Mouse (Mus musculus) urinary bladder, adult 18-20 months (tissue): ENCODE measurements around the gene Dad1.

Experiments used
- DNase-seq, 2 experiments: peaks; one replicate each; pipeline ENCODE4 v3.0.0; 2022; ENCODE audit warnings: low spot score in 2 of 2, mixed read lengths in 2 of 2

The Dad1 gene

GRCm38 (mm10) chr14:54225725-54226124 is 28.2 kb downstream of the Dad1 start:
- DNase-seq = no peak

GRCm38 (mm10) chr14:54224484-54225467 is 29.1 kb downstream of the Dad1 start:
- DNase-seq = no peak

DNA sequence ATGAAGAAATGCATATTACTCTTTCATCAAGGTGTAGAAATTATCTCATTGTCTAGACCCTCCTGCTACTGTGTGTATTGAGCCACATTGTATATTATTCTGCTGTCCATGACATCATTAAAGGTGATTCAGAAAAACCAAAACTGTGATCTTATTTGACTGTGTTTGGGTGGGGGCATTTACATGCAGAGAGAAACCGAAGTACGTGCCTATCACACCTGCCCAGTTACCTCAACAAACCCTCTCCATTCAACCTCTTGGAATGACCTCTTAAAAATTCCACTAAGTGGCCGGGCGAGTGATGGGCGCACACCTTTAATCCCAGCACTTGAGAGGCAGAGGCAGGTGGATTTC is 29.9 kb downstream of the Dad1 start:
- no peak for DNase-seq

DNA sequence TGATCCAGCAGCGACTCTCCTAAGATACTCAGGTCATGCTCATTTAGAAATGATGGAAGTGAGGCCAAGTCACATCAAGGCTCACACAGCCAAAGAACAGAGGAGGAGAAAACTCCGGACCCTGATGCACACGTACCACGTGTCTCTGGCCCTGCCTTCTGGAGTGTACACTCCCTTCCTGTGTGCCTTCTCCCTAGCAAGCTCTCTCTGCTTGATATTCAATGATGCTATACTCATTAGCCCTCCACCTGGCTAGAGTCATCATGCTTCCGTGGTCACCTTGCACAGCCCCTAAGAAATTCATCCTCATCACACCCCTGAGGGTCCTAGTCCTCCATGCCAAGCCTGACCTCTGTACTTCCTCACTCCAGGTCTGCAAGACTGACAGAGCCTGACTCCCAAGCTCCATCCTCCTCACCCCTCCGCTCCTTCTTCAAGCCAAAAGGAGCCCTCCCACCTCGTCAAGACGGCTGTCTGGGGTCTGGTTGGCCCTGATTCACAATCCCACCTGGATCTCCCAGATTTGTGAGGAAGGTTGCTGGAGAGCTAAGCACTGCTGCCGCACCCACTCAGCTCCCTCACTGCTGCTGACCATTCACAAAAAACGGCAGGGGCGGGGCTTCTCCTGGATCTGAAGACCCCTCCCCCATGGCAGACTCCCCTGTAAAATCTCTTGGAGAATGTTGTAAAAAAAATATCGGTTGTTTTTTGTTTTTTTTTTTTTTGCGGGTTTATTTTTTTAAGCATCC is 30.4 kb downstream of the Dad1 start:
- no peak for DNase-seq

- no peak for DNase-seq
Measured at GRCm38 (mm10) chr14:54222289-54222727, 31.6 kb downstream of the Dad1 start.

GRCm38 (mm10) chr14:54221641-54222040 is 32.3 kb downstream of the Dad1 start:
- DNase-seq = no peak

- DNase-seq = no peak
Measured at GRCm38 (mm10) chr14:54220726-54221494, 33.0 kb downstream of the Dad1 start.

DNA sequence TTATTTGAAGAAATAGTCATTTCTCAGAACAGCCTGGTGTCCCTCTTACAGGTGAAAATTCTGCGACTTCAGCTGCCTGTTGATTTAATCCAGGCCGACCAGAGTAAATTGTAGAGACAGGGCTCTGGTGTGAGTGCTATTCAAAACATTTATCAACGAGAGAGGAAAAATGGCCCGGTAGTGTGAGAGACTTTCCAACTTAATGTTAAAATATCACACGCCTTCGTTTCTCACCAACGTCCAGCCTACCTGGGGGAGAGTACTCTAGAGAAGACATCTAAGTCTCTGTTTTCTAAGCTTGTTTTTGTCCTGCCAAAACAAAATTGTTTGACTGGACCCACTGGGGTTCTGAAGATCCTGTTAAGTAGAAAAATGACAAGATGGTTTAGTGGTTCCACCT is 34.1 kb downstream of the Dad1 start:
- DNase-seq = no peak

DNA sequence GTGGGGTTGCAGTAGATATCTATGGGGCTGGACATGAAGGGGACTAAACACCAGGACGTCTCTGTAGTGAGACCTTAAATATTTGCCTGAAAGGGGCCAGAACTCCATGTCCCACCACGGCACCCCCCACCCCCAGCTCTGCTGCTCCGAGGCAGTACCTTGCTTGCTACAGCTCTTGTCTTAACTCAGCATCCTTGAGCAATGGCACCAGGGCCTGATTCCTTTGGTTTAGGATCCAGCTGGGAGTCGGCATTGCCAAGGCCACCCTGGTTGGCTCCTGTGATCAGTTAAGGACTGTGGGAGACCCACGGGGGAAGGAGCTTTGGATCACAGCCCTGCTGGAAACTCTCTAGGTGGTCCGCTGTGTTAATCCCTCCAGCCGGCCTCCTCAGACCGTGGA is 34.6 kb downstream of the Dad1 start:
- no peak for DNase-seq

- no peak for DNase-seq
Measured at GRCm38 (mm10) chr14:54218721-54219120, 35.2 kb downstream of the Dad1 start.

DNA sequence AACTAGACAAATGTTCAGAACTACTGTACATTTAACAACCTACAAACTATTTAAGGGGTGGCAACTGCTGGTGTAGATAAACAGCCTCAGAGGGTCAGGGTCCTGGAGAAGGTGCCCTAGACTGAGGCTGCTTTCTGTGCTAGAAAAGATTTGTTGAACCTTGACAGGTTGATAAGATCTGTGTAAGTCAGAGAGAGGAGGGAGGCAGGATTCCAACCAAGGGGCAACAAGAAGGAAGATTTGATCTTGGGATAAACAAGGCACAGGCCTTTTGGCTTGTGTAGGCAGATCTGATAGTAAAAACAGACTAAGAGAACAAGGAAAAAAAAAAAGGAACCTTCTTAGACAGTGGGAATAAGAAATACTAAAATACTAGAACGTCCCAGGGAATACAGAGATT is 35.7 kb downstream of the Dad1 start:
- DNase-seq = no peak

DNA sequence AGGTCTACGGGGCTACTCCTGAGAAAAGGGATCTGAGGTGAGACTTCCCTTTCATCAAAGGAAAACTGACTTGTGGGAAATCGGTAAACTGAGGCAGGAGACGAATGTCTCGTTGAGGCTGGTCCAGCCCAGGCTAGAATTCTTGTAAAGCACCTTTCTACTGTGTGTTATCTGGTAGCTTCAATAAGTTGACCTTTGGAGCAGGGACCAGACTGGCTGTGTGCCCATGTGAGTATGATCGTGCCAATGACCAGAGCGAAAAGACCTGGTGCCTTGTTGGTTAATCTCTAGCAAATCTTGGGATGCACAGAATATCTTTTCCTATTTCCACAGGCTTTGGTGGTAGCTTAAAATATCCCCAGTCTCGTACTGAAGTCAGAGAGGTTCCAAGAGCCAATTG is 37.8 kb downstream of the Dad1 start:
- no peak for DNase-seq

GRCm38 (mm10) chr14:54214901-54215300 is 39.0 kb downstream of the Dad1 start:
- DNase-seq = no peak

DNA sequence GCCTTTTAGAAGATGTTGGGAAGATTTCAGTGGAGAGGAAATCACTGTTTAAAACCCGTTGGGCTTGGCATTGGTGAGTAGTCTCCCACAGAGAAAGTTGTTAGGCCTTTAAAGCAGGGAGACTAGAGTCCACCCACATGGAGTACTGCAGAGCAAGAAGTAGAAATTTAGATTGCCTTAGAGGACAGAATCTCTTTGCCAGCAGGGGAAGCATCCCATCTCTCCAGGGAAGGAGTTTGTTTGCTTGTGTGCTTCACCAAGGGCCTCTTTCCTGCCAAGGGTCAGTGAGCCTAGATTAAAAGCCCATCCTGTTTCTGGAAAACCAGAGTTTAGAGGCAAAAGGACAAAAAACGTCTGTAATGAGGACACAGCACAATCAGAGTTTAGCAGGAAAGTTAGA is 39.4 kb downstream of the Dad1 start:
- DNase-seq = no peak

- DNase-seq = no peak
Measured at GRCm38 (mm10) chr14:54213734-54214133, 40.2 kb downstream of the Dad1 start.

DNA sequence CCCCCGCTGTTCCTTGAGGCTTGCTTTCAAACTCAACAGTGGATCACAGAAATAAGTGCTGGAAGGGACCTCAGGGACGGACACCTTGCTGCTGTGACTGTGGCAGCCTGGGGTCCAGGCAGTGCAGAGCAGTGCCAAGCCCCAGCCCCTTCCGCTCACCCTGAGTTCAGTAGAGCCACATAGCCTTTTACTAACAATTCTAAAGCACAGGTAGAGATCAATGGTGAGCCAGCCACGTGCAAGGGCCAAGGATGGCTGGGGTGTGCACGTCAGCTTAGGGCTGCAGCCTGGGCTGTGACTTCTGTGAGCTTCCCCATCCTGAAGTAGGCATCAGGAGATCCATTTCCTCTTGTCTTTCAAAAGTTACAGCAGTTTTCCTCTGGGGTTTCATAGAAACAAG is 42.1 kb downstream of the Dad1 start:
- no peak for DNase-seq

- DNase-seq = no peak
Measured at GRCm38 (mm10) chr14:54211199-54211598, 42.7 kb downstream of the Dad1 start.

DNA sequence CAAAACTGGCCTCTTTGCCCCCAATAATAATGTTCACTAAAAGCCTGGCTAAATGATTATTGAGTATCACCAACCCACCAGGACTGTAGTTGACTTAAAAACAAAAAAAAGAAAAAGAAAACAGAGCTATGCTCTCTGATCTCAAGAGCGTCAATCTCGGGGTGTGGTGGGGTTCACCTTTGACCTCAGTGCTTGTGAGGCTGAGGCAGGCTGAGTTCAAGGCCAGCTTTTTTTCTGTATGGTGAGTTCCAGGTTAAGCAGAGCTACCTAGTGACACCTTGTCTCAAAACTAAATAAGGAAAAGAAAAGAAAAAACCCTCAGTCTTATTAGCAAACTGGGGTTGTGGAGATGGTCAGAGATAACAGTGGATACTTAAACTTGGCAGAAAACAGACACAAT is 43.5 kb downstream of the Dad1 start:
- DNase-seq = no peak

DNA sequence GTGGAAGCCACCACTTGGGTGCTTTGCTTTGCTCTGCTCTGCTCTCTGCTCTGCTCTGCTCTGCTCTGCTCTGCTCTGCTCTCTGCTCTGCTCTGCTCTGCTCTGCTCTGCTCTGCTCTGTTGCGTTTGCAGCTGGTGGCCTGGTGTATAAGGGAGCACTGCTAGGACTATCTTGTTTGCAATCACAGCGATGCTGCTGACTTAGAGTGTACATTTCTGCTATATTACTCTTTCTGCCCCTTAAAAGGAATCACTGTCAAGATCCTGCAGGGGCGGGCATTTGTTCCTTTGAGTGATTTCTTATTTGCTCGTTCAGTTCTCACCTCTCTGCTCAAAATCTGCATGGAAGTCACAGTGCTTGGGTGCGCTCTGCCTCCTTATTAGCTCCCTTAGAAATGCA is 44.0 kb downstream of the Dad1 start:
- no peak for DNase-seq

- DNase-seq = no peak
Measured at GRCm38 (mm10) chr14:54208741-54209140, 45.2 kb downstream of the Dad1 start.

- DNase-seq = no peak
Measured at GRCm38 (mm10) chr14:54207924-54208323, 46.0 kb downstream of the Dad1 start.
